Mouse (Mus musculus): ENCODE data around the gene Iqcg. TPM values are rescaled to one million over a fixed set of nuclear protein-coding genes. Genes with fewer than 3 reads are reported as not detected.

The Iqcg gene
- polyA plus RNA-seq, 1 experiment = 0.92 TPM

DNA sequence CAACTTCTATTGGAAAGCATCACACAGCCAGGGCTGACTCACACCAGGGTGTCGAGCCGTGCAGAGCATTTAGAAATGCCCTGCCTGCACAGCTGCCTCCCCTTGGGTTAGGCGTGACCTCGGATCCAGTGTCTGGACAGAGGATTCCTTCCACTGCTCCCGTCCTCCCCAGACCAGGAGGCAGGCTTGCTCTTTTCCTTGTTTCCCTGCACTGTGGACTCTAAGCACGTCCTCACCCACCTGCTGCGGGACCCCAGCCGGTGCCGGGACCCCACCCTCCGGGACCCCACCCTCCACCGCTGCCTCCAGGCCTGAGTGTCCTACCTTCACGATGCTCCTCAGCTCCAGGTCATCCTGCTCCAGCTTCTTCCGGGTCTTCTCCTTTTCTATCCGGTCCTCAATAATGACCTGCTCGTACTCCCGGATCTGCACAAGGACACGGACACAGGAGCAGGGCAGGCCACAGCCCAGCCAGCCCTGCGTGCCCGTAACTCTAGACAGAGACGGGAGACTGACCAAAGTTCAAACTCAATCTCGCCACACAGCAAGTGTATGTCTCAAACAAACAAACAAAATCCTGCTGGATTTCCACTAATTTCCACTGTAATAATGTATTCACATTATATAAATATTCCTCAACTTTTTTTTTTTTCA lies 36.8 kb downstream of the Iqcg start:
- H3K27me3 ChIP-seq (ENCODE audit: control insufficient read depth, insufficient read depth, insufficient read length) = no peaks in the 10 kb centered on the region
- peaks cover 11% of the 10 kb centered on the region for H3K36me3 ChIP-seq (ENCODE audit: control insufficient read depth, insufficient read depth)
- no peaks in the 10 kb centered on the region for H3K79me2 ChIP-seq (ENCODE audit: control insufficient read depth, insufficient read depth)
- H3K79me3 ChIP-seq (ENCODE audit: low read depth) = no peaks in the 10 kb centered on the region
- no peak overlapping the region for H3ac ChIP-seq (ENCODE audit: control insufficient read depth, insufficient read length, low read depth)
- TF ChIP-seq CTCF (IDR thresholded peaks at IDR 0.05; ENCODE audit: control insufficient read depth, insufficient read depth, insufficient read length) = no peak
- no peak for TF ChIP-seq FOSL1 (IDR thresholded peaks at IDR 0.05; ENCODE audit: insufficient read depth, low read length, poor library complexity, severe bottlenecking)
- TF ChIP-seq MYOD1 (IDR thresholded peaks at IDR 0.05; ENCODE audit: control insufficient read depth, insufficient read length, low read depth) = no peak
- no peak for TF ChIP-seq USF1 (IDR thresholded peaks at IDR 0.05; ENCODE audit: low read depth)
- no peak for TF ChIP-seq MAX (IDR thresholded peaks at IDR 0.05)
- TF ChIP-seq CEBPB (IDR thresholded peaks at IDR 0.05; ENCODE audit: low read depth) = no peak
- TF ChIP-seq MYOG (IDR thresholded peaks at IDR 0.05; ENCODE audit: control insufficient read depth, extremely low read depth, insufficient read length) = no peak
- H3K4me3 ChIP-seq (ENCODE audit: insufficient read depth, poor library complexity, severe bottlenecking) = no peak overlapping the region

- Histone ChIP-seq H3K36me3 (ENCODE audit: control insufficient read depth, insufficient read depth) (peaks cover 26% of the 10 kb centered on the region), H3K79me2 (ENCODE audit: control insufficient read depth, insufficient read depth) (no peaks in the 10 kb centered on the region), H3K4me3 (ENCODE audit: insufficient read depth, poor library complexity, severe bottlenecking) (no peak overlapping the region), H3ac (ENCODE audit: control insufficient read depth, insufficient read length, low read depth) (no peak overlapping the region), H3K27me3 (ENCODE audit: control insufficient read depth, insufficient read depth, insufficient read length) (no peaks in the 10 kb centered on the region), H3K79me3 (ENCODE audit: low read depth) (no peaks in the 10 kb centered on the region)
- no peak for TF ChIP-seq USF1 (IDR thresholded peaks at IDR 0.05; ENCODE audit: low read depth)
- no peak for TF ChIP-seq FOSL1 (IDR thresholded peaks at IDR 0.05; ENCODE audit: insufficient read depth, low read length, poor library complexity, severe bottlenecking)
- TF ChIP-seq CEBPB (IDR thresholded peaks at IDR 0.05; ENCODE audit: low read depth) = no peak
- TF ChIP-seq MYOD1 (IDR thresholded peaks at IDR 0.05; ENCODE audit: control insufficient read depth, insufficient read length, low read depth) = no peak
- no peak for TF ChIP-seq MYOG (IDR thresholded peaks at IDR 0.05; ENCODE audit: control insufficient read depth, extremely low read depth, insufficient read length)
- TF ChIP-seq MAX (IDR thresholded peaks at IDR 0.05) = no peak
- TF ChIP-seq CTCF (IDR thresholded peaks at IDR 0.05; ENCODE audit: control insufficient read depth, insufficient read depth, insufficient read length) = no peak
Observed at GRCm38 (mm10) chr16:33017677-33018349, 38.2 kb downstream of the Iqcg start.

GRCm38 (mm10) chr16:33015986-33016385 lies 40.0 kb downstream of the Iqcg start:
- no peak overlapping the region for H3K4me3 ChIP-seq (ENCODE audit: insufficient read depth, poor library complexity, severe bottlenecking)
- no peak for TF ChIP-seq FOSL1 (IDR thresholded peaks at IDR 0.05; ENCODE audit: insufficient read depth, low read length, poor library complexity, severe bottlenecking)
- no peak for TF ChIP-seq CTCF (IDR thresholded peaks at IDR 0.05; ENCODE audit: control insufficient read depth, insufficient read depth, insufficient read length)
- no peak for TF ChIP-seq MAX (IDR thresholded peaks at IDR 0.05)
- no peak for TF ChIP-seq CEBPB (IDR thresholded peaks at IDR 0.05; ENCODE audit: low read depth)
- TF ChIP-seq MYOD1 (IDR thresholded peaks at IDR 0.05; ENCODE audit: control insufficient read depth, insufficient read length, low read depth) = no peak
- no peak for TF ChIP-seq MYOG (IDR thresholded peaks at IDR 0.05; ENCODE audit: control insufficient read depth, extremely low read depth, insufficient read length)
- TF ChIP-seq USF1 (IDR thresholded peaks at IDR 0.05; ENCODE audit: low read depth) = no peak
- peaks cover 29% of the 10 kb centered on the region for H3K36me3 ChIP-seq (ENCODE audit: control insufficient read depth, insufficient read depth)
- no peak overlapping the region for H3ac ChIP-seq (ENCODE audit: control insufficient read depth, insufficient read length, low read depth)
- H3K27me3 ChIP-seq (ENCODE audit: control insufficient read depth, insufficient read depth, insufficient read length) = no peaks in the 10 kb centered on the region
- H3K79me2 ChIP-seq (ENCODE audit: control insufficient read depth, insufficient read depth) = no peaks in the 10 kb centered on the region
- no peaks in the 10 kb centered on the region for H3K79me3 ChIP-seq (ENCODE audit: low read depth)

- no peak overlapping the region for H3ac ChIP-seq (ENCODE audit: control insufficient read depth, insufficient read length, low read depth)
- no peaks in the 10 kb centered on the region for H3K79me2 ChIP-seq (ENCODE audit: control insufficient read depth, insufficient read depth)
- H3K36me3 ChIP-seq (ENCODE audit: control insufficient read depth, insufficient read depth) = peaks cover 33% of the 10 kb centered on the region
- no peak overlapping the region for H3K4me3 ChIP-seq (ENCODE audit: insufficient read depth, poor library complexity, severe bottlenecking)
- TF ChIP-seq MAX (IDR thresholded peaks at IDR 0.05) (no peak), CEBPB (IDR thresholded peaks at IDR 0.05; ENCODE audit: low read depth) (no peak), MYOD1 (IDR thresholded peaks at IDR 0.05; ENCODE audit: control insufficient read depth, insufficient read length, low read depth) (no peak), FOSL1 (IDR thresholded peaks at IDR 0.05; ENCODE audit: insufficient read depth, low read length, poor library complexity, severe bottlenecking) (no peak), MYOG (IDR thresholded peaks at IDR 0.05; ENCODE audit: control insufficient read depth, extremely low read depth, insufficient read length) (no peak), CTCF (IDR thresholded peaks at IDR 0.05; ENCODE audit: control insufficient read depth, insufficient read depth, insufficient read length) (no peak), USF1 (IDR thresholded peaks at IDR 0.05; ENCODE audit: low read depth) (no peak)
- no peaks in the 10 kb centered on the region for H3K79me3 ChIP-seq (ENCODE audit: low read depth)
- no peaks in the 10 kb centered on the region for H3K27me3 ChIP-seq (ENCODE audit: control insufficient read depth, insufficient read depth, insufficient read length)
Observed at GRCm38 (mm10) chr16:33015396-33015907, 40.6 kb downstream of the Iqcg start.

DNA sequence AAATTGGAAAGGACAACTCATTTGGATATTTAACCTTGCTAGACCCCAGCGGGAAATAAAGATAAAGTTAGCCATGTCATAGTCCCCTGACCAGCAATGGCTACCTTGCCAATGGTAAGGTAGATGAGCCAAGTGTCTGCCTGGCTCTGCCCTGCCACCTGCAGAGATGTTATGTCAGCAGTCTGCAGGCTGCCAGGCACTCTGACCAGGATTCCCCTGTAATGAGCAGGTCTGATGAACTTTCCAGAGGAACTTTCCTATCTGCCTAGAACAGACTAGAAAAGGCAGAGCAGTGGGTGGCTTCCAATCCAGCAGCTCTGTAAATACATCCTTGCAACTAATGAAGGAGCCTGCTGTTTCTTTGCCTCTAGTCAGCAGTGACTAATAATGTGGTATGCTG lies 41.1 kb downstream of the Iqcg start:
- no peak overlapping the region for H3ac ChIP-seq (ENCODE audit: control insufficient read depth, insufficient read length, low read depth)
- no peaks in the 10 kb centered on the region for H3K27me3 ChIP-seq (ENCODE audit: control insufficient read depth, insufficient read depth, insufficient read length)
- no peak overlapping the region for H3K4me3 ChIP-seq (ENCODE audit: insufficient read depth, poor library complexity, severe bottlenecking)
- no peaks in the 10 kb centered on the region for H3K79me2 ChIP-seq (ENCODE audit: control insufficient read depth, insufficient read depth)
- no peak for TF ChIP-seq MYOD1 (IDR thresholded peaks at IDR 0.05; ENCODE audit: control insufficient read depth, insufficient read length, low read depth)
- no peak for TF ChIP-seq MAX (IDR thresholded peaks at IDR 0.05)
- TF ChIP-seq MYOG (IDR thresholded peaks at IDR 0.05; ENCODE audit: control insufficient read depth, extremely low read depth, insufficient read length) = no peak
- no peaks in the 10 kb centered on the region for H3K79me3 ChIP-seq (ENCODE audit: low read depth)
- peaks cover 37% of the 10 kb centered on the region for H3K36me3 ChIP-seq (ENCODE audit: control insufficient read depth, insufficient read depth)
